Mouse (Mus musculus): ENCODE results near the gene Coro7.

DNA sequence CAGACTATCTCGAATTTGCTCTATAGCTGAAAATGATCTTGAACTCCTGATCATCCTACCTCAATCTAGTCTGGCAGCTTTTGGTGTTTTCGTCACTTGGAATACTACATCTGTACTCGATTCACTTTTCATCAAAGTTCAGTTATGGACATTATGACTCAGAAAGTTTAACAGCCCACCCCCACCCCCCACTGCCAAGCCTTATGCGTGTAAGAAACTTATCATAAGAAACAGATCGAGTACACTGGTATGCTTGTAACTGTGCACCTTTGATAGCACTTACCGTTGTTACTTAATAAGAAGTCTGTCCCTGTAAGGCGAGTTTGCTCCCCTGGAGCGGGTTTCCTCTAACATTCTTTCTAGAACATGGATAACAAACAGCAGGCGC lies 3.6 kb upstream of the Coro7 start:
- TF ChIP-seq CTCF (IDR thresholded peaks at IDR 0.05; ENCODE audit: control insufficient read depth, insufficient read depth, insufficient replicate concordance, low read depth, low read length) (no peak), POLR2A (IDR thresholded peaks at IDR 0.05; ENCODE audit: control insufficient read depth, low read depth, low read length) (no peak)
